Mouse (Mus musculus): ENCODE results near the gene Atf6. TPM values are rescaled to one million over a fixed set of nuclear protein-coding genes. Genes with fewer than 3 reads are reported as not detected.

The Atf6 gene
- 47.0 TPM for polyA plus RNA-seq (2014; fragmentation: Illumina TruSeq; extraction: RNeasy Lipid Tissue Mini Kit (QIAGEN cat#74804); ENCODE audit: low read depth, low replicate concordance)

GRCm38 (mm10) chr1:170867691-170868105 lies at the start of gene Atf6:
Gene Atf6 (minus strand): TSS chr1:170867771.

GRCm38 (mm10) chr1:170912891-170913615 lies 45.5 kb upstream of the Atf6 start, which contains the start of gene Fcrlb:
Gene Fcrlb (minus strand): TSS chr1:170912941.

DNA sequence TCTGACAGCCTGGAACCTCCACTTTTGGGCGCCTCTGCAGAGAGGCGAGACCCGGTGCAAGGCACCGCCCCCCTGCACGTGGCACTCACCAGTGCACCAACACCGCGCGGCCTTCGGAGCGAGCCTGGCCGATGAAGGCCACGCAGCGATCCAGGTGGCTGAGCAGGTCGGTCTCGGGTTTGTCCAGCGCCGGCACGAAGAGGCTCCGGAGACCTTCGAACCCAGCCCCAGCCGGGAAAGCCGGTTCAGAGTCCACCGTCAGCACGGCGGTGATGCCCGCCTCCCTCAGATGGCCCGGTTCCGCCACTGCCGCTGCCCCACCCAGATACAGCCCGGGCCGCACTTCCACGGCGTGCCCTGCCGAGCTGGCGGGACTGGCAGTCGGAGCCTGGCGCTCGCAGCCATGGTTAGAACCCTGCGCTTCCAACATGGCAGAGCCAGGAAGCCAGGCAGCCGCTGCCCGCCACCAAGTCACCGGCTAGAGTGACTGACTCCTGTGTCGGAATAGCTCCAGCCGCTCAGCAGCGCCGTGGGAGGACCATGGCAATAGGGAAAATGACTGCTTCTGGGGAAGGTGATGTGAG lies 17.5 kb upstream of the Atf6 start, which contains the start of the genes Gm26620 and Dusp12:
TSS of gene Gm26620 (plus strand) at position 88 of the 584 bp plus-strand sequence.
TSS of gene Dusp12 (minus strand) at position 563 of the 584 bp plus-strand sequence.

Other genes starting within 250 kb of the Atf6 start
- 5.6 TPM for gene Olfml2b, start 223.2 kb downstream of the Atf6 start, polyA plus RNA-seq (2014; fragmentation: Illumina TruSeq; extraction: RNeasy Lipid Tissue Mini Kit (QIAGEN cat#74804); ENCODE audit: low read depth, low replicate concordance)
- gene Gm26620, start 17.3 kb upstream of the Atf6 start, polyA plus RNA-seq (2014; fragmentation: Illumina TruSeq; extraction: RNeasy Lipid Tissue Mini Kit (QIAGEN cat#74804); ENCODE audit: low read depth, low replicate concordance), result not detected
- gene Dusp12, start 17.8 kb upstream of the Atf6 start, polyA plus RNA-seq (2014; fragmentation: Illumina TruSeq; extraction: RNeasy Lipid Tissue Mini Kit (QIAGEN cat#74804); ENCODE audit: low read depth, low replicate concordance), result 20.4 TPM
- not detected for gene Fcrlb, start 45.2 kb upstream of the Atf6 start, polyA plus RNA-seq (2014; fragmentation: Illumina TruSeq; extraction: RNeasy Lipid Tissue Mini Kit (QIAGEN cat#74804); ENCODE audit: low read depth, low replicate concordance)
- 6.3 TPM for gene Fcrla, start 59.8 kb upstream of the Atf6 start, polyA plus RNA-seq (2014; fragmentation: Illumina TruSeq; extraction: RNeasy Lipid Tissue Mini Kit (QIAGEN cat#74804); ENCODE audit: low read depth, low replicate concordance)
- gene Fcgr2b, start 108.8 kb upstream of the Atf6 start, polyA plus RNA-seq (2014; fragmentation: Illumina TruSeq; extraction: RNeasy Lipid Tissue Mini Kit (QIAGEN cat#74804); ENCODE audit: low read depth, low replicate concordance), result 42.3 TPM
- gene Fcgr4, start 151.1 kb upstream of the Atf6 start, polyA plus RNA-seq (2014; fragmentation: Illumina TruSeq; extraction: RNeasy Lipid Tissue Mini Kit (QIAGEN cat#74804); ENCODE audit: low read depth, low replicate concordance), result 2.5 TPM
- 10.6 TPM for gene Fcgr3, start 197.2 kb upstream of the Atf6 start, polyA plus RNA-seq (2014; fragmentation: Illumina TruSeq; extraction: RNeasy Lipid Tissue Mini Kit (QIAGEN cat#74804); ENCODE audit: low read depth, low replicate concordance)
- gene Cfap126, start 246.1 kb upstream of the Atf6 start, polyA plus RNA-seq (2014; fragmentation: Illumina TruSeq; extraction: RNeasy Lipid Tissue Mini Kit (QIAGEN cat#74804); ENCODE audit: low read depth, low replicate concordance), result 1.3 TPM

All from sigmoid colon, adult 10 weeks (tissue).